Mouse (Mus musculus): ENCODE data around the gene A4galt.
"Not testable (repeated sequence)": the region's sequence is repeated elsewhere in the genome, so short reads cannot be mapped to it uniquely, and the experiment has no call there.

A4galt gene

DNA sequence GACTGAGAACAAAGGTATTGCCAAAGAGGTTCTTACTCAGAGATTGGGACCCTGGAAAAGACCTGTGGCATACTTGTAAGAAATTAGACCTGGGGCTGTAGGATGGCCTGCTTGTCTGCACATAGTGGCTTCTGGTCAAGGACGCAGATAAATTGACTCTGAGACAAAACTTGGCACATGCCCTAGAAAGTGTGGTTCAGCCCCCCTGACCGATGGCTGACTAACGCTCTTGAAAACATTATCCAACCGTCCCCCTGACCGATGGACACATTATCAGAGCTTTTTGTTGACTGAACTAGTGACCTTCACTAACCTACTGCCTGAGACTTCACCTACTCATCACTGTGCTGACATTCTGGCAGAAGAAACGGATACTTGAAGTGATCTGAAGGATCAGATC lies 18.4 kb upstream of the A4galt start:
- DNase-seq (ENCODE audit: extremely low read depth, low read depth, low spot score) = not testable (repeated sequence)

GRCm38 (mm10) chr15:83268428-83268827 lies 16.9 kb upstream of the A4galt start:
- not testable (repeated sequence) for DNase-seq (ENCODE audit: extremely low read depth, low read depth, low spot score)

- DNase-seq (ENCODE audit: extremely low read depth, low read depth, low spot score) = no peak
These were observed 13.7 kb upstream of the A4galt start for GRCm38 (mm10) chr15:83265269-83265668.

DNA sequence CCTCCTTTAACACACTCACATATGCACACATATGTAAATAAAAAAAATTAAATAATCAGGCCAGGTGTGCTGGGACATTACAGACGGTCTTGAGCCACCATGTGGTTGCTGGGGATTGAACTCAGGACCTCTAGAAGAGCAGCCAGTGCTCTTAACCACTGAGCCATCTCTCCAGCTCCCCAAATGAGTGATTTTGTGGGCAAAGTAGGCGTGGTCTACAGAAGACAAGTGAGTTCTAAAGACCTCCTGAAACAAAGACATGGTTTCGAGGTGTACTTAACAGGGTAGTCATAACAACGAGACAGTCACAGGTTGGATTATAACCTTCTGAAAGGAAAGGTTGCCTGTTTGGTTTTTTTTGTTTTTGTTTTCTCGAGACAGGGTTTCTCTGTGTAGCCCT lies 11.8 kb upstream of the A4galt start:
- no peak for DNase-seq (ENCODE audit: extremely low read depth, low read depth, low spot score)

- no peak for DNase-seq (ENCODE audit: extremely low read depth, low read depth, low spot score)
These were observed 6.3 kb upstream of the A4galt start for GRCm38 (mm10) chr15:83257906-83258305.

GRCm38 (mm10) chr15:83256491-83256890 lies 4.9 kb upstream of the A4galt start:
- no peak for DNase-seq (ENCODE audit: extremely low read depth, low read depth, low spot score)

GRCm38 (mm10) chr15:83255944-83256343 lies 4.4 kb upstream of the A4galt start:
- DNase-seq (ENCODE audit: extremely low read depth, low read depth, low spot score) = no peak

GRCm38 (mm10) chr15:83255191-83255782 lies 3.7 kb upstream of the A4galt start:
- DNase-seq (ENCODE audit: extremely low read depth, low read depth, low spot score) = no peak

DNA sequence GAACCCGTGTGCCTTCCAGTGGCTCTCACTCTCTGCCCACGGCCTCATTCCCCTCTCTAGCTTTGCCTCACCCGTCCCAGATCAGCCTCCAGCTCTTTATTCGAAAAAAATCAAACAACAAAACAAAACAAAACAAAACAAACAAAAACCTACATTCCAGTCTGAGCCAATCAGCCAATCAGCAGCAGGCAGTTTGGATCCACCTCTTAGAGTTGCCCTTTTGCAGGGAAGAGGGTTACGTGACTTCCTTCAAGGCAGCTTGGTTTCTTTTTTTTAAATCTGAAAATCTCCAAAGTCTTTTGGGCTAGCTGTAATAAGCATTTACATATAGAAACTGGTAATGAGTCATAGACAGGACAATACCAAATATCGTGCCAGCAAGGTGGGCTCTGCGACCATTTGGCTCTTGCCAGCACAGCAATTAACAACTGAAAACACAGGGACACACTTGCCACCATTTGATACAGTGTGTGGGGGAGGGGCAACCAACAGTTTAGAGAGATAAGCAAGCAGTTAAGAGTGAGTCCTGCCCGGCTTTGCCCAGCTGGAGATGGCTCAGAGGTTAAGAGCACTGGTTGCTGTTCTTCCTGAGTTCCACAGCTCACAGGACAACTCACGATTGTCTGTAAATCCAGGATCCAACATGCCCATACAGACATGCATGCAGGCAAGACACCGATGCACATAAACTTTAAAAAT lies 2.9 kb upstream of the A4galt start:
- DNase-seq (ENCODE audit: extremely low read depth, low read depth, low spot score) = no peak

DNA sequence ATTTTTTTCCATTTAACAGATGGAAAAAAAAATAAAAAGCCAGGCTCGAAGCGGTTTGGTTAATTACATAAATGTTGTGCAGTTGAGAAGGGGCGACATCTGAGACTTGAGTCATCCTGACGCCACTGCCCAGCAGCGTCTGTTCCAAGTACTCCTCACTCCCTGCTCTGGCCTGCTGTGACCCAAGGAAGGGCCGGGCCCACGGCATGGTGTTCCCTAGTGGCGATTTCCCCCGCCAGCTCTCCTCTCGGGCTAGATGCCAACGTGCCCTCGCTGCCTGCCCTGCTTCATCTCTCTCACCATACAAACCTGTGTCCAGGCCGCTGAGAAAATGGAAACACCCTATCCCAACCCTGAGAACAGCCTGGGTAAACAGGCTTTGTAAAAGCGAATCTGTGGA lies 486 bp upstream of the A4galt start:
- DNase-seq (ENCODE audit: extremely low read depth, low read depth, low spot score) = no peak

DNA sequence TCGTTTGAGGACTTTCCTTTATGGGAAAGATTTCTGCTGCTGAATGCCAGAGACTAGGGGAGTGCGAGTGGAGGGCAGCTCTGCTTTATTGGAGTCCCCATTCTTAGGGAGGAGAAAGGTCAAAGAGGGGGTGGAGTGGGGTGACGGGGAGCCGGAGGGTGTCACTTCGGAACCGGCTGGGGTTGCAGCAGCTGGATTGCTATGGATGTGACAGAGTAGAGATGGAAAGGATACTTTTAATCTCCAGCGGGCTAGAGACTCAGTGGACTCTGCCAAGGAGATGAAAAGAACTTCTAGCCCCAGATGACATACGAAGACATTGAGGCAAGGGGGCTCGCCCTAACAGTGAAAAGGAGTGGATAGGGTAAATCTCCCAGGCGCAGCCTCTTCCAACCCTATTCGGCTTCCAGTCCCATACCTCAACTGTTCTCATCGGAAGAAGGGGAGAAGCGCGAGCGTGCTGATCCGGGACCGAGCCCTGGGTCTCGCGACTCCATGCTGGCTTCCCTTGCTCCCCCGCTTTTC lies 861 bp downstream of the A4galt start:
- no peak for DNase-seq (ENCODE audit: extremely low read depth, low read depth, low spot score)

DNA sequence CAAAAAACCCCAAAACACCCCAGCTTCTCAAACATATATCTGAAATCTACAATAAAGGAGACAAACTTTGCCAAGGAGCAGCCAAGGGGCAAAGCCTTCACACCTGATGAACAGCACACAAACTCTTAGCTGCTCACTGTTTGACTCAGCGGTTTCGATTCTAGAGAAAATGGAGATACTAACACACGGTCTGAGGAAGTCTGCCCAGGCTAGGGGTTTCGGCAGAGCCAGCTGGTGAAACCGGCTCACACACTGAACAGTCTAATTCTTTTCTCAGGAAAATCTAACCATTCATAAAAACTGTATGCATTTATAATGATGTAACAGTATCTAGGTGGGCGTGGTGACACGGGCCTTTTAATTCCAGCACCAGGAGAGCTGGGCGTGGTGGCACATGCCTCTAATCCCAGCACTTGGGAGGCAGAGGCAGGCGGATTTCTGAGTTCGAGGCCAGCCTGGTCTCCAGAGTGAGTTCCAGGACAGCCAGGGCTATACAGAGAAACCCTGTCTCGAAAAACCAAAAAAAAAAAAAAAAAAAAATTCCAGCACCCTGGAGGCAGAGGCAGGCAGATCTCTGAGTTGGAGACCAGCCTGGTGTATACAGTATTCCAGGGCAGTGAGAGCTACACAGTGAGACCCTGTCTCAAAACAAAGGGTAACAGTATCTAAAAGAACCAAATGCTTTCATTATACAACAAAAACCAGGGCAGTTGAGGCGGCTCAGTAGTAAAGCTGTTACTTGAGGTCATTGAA lies 1.9 kb downstream of the A4galt start:
- DNase-seq (ENCODE audit: extremely low read depth, low read depth, low spot score) = no peak

GRCm38 (mm10) chr15:83248236-83248844 lies 3.2 kb downstream of the A4galt start:
- no peak for DNase-seq (ENCODE audit: extremely low read depth, low read depth, low spot score)

GRCm38 (mm10) chr15:83244371-83244770 lies 7.2 kb downstream of the A4galt start:
- DNase-seq (ENCODE audit: extremely low read depth, low read depth, low spot score) = no peak

- no peak for DNase-seq (ENCODE audit: extremely low read depth, low read depth, low spot score)
These were observed 9.5 kb downstream of the A4galt start for GRCm38 (mm10) chr15:83241961-83242680.

- no peak for DNase-seq (ENCODE audit: extremely low read depth, low read depth, low spot score)
These were observed 10.1 kb downstream of the A4galt start for GRCm38 (mm10) chr15:83241497-83241896.

- DNase-seq (ENCODE audit: extremely low read depth, low read depth, low spot score) = no peak
These were observed 13.9 kb downstream of the A4galt start for GRCm38 (mm10) chr15:83237460-83238243.

DNA sequence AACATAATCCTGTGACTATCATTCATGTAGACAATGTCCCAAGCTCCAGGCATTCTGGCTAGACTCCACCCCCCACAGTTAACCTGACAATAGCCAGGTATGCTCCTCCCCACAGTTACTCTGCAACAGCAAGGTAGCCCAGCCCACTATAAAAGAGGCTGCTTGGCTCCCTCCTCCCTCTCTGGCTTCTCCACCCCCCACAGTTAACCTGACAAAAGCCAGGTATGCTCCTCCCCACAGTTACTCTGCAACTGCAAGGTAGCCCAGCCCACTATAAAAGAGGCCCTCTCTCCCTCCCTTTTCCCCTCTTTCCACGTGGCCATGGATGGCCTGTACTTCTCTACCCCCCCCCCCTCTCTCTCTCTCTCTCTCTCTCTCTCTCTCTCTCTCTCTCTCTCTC lies 14.8 kb downstream of the A4galt start:
- DNase-seq (ENCODE audit: extremely low read depth, low read depth, low spot score) = no peak

DNA sequence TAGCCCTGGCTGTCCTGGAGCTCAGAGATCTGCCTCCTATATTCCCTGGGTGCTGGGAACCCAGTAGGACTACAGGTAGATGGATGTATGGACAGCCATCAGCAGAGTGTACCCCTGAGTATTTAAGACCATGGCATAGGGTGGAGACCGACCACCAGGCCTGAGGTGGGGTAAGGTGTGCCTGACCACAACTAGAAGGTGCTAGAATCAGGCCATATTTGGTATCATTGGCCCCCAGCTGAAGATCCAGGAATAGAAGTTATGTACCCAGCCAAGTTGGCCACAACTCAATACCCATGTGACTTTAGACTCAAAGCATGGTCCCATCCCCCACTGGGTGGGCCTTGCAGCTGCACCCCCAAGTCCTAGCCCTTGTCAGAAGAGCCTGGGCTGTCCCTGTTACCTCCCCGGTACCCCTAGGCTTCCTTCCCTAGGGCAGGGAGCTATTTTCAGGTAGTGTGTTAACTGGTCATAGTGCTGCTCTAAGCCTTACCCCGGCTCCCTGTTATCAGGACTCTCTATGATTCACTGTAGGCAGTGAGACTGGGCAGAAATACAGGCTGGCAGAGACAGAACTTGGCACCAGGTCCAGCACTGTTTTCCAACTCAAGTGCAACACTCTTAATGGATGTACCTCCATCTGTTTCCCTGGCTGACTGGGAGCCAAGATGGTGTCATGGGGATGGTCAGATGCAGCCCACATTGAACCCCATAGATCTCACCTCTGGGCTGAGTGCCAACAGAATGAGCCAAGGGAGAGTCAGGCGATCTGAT lies 18.2 kb downstream of the A4galt start:
- no peak for DNase-seq (ENCODE audit: extremely low read depth, low read depth, low spot score)

All from fat pad, adult 2 months (tissue).